Mouse (Mus musculus): ENCODE measurements around the gene Prune2.

The Prune2 gene

GRCm38 (mm10) chr19:17006220-17006907 lies 50.4 kb downstream of the Prune2 start:
- in situ Hi-C loops (cut with MboI), result no loop called here

GRCm38 (mm10) chr19:17011261-17011995 lies 55.5 kb downstream of the Prune2 start:
- in situ Hi-C loops (cut with MboI), result no loop called here

DNA sequence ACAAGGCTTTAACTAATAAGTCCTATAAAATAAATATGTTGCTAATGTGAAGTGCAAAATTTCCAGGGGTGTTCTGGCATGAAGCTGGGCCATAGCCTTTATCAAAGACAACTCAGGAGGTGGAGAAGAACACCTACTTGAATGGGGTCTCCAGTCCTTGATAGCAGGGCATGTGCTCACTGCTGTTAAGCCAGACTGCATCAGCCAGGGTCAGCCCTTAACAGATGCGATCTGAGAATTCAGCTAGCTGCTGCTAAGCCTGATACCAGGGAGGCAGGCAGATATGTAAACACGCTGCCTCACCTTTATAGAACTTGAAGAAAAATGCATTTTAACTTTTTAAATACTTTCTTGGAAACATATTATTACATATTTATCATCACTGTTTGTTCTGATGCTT lies 57.2 kb downstream of the Prune2 start:
- in situ Hi-C loops (cut with MboI), result no loop called here

DNA sequence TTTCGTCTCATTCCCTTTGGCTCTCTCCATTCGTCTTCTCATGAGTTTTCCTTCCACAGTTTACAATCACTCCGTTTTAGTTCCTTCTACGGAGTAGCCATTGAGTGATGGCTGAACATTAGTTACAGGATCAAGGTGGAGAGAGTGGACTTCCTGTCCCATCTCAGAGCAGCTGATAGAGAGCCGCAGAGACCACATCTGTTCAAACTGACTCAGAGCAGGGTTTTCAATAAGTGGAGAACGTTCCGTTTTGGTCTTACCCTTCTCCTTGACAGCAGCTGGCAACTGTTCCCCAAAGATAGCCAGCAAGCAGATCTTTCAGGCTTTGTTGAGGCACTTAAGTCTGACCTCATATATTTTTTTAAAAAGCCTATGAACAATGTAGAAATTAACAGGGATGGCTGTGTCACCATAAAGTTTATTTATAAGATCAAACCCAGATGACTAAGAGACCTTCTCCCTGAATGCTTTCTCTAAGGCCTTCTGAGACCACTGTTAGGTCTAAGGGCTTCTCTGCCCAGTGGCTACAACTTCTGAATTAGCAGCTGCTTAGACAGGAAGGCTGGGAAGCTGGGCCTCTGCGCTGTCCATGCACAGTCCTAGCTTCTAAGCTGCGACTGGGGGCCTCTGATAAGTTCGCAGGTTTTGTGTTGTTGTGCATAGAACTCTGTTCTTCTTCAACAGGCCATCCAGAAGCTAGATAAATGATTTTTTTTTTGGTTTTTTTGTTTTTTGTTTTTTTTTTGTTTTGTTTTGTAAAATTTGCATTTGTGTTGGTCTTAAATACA lies 58.6 kb downstream of the Prune2 start:
- in situ Hi-C loops (cut with MboI), result no loop called here

DNA sequence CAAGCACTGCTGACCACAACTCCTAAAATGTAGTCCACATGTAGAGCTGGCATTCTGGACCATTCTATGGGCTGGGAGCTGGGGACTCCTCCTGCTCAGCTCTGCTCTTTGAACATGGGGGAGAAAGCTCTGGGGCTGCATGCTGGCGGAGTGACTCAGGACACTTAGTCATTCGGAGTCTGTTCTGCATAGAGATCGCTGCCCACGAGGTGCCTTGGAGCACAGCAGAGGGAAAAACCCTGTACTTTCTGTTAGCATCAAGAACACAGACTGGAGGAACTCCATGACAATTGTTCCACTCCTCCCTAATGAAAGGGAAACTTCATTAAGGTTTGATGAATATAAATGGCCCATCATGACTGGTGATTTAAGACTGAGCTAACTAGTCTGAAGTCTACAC lies 68.8 kb downstream of the Prune2 start:
- in situ Hi-C loops (cut with MboI), result no loop called here

DNA sequence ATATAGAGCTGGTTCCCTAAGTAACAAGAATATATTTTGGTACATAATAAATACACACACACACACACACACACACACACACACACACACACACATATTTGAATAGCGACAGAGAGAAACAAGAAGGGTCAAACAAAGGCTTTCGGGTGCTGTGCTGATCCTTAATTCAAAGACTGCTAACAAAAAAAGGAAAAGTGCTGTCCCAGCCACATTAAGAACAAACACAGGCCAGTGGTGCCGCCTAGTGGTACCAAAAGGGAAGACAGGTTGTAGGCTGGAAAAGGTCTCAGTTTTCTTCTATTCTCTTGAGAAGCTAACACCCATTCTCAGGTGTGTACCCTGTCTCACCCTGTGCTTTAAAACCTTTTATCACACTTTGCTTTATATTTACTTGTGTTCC lies 74.4 kb downstream of the Prune2 start:
- in situ Hi-C loops (cut with MboI), result no loop called here

DNA sequence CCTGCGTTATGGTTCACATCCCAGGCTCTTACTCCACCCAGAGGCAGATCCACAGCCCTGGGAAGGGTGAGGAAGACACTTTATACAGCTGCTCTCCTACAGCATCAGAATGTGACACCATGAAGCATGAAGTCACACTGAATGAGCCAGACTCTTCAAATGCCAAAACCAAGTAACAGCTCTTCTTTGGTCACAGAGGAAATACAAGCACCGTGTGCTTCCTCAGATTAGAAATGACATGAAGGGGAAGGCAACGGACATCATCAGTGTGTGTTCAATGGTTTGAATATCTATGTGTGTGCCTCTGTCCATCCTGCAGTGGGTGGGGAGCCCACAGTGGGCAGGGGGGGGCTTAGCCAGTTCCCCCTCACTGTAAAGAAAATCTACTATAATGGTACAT lies 76.4 kb downstream of the Prune2 start:
- in situ Hi-C loops (cut with MboI), result no loop called here

DNA sequence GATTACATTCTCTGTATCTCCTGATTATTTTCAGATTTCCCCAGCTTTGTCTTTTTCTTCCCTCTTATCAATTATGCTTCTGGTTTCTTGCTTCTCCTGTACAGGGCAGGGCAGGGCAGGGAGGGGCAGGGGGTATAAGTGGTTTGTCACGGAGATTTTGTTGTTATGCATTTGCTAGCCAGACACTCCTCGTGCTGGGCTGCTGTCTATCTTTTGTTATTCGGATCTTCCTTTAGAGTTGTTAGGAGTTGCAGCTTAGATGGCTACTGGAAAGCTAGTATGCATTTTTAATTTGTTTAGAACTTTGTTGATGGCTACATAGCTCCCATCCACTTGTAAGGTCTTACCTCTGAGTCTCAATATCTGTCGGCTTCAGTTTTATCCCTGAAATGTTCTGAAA lies 91.0 kb downstream of the Prune2 start:
- in situ Hi-C loops (cut with MboI), result no loop called here

DNA sequence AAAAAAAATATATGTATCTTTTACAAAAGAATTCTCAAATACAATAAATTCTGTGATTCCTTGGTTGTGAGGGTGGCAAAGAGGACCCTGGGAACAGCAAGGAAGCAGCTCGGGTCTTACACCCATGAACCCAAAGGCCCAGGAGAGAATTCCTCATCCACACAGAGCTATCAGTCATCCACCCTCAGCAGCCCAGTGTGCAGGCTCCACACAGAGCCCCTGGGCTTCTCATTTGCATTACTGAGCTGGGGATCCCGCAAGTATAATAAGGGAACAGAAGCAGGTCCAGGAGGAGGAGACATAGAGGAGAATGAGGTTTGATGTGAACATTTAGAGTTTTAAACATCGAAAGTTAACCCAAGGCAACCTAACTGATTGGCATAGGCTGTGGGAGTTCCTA lies 100.0 kb downstream of the Prune2 start:
- in situ Hi-C loops (cut with MboI), result no loop called here

DNA sequence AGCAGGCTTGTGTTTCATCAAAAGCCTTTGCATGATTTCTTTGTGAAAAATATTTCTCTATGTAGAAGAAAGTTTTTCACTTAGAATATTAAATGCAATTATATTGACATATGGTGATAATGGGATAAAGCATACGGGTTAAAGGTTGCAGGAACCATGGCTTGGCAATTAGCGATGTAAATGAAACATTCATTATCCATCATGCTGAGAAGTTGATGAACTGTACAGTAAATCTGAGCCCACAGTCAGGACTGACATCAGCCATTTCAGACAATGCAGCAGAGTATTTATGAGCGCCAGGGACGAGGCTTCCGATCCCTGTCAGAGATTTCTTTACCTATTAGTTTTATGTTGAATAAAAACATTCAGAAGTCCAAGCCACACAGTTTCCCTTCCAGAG lies 104.2 kb downstream of the Prune2 start:
- in situ Hi-C loops (cut with MboI), result no loop called here

- in situ Hi-C loops (cut with MboI), result no loop called here
These were observed 108.5 kb downstream of the Prune2 start for GRCm38 (mm10) chr19:17064421-17064820.

DNA sequence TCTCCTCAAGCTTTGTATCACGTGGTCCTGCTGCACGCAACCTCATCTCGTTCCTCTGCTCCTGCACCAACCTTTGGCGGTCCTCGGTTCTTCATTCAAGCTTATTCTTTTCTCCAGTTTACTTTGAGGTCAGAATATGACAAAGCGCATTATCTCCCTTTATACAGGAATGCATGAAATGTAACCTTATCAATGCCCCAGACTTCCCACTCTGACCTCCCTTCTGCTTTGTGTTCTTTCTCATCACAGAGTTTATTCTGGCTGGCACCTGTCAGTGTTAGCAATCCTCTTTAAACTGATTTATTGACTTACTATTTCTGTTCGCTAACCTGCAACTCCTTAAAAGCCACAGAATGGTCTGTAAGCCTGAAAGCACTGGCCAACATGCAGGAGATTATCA lies 113.1 kb downstream of the Prune2 start:
- in situ Hi-C loops (cut with MboI), result no loop called here

DNA sequence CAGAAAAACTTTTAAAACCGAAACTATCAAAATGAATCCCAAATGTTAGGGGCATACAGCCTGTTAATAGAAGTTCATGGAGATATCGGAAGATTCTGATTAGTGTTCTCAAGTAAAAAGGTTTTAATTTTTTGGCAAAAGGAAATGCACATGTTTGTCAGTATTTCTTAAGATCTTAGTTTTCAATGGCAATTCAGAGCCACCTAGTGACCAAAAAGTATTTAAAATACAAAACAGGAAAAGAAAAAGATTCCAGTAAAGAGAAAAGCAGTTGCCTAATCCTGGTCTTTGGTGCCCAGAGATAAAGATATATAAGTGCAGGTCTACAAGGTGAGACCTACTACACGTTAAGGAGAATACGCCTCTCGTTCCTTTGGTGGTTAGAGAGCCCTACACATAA lies 115.3 kb downstream of the Prune2 start:
- in situ Hi-C loops (cut with MboI), result no loop called here

GRCm38 (mm10) chr19:17072245-17072644 lies 116.3 kb downstream of the Prune2 start:
- in situ Hi-C loops (cut with MboI), result no loop called here

- in situ Hi-C loops (cut with MboI), result no loop called here
These were observed 122.9 kb downstream of the Prune2 start for GRCm38 (mm10) chr19:17078643-17079316.

GRCm38 (mm10) chr19:17081382-17081781 lies 125.5 kb downstream of the Prune2 start:
- in situ Hi-C loops (cut with MboI), result no loop called here

GRCm38 (mm10) chr19:17094067-17094466 lies 138.1 kb downstream of the Prune2 start:
- in situ Hi-C loops (cut with MboI), result no loop called here

DNA sequence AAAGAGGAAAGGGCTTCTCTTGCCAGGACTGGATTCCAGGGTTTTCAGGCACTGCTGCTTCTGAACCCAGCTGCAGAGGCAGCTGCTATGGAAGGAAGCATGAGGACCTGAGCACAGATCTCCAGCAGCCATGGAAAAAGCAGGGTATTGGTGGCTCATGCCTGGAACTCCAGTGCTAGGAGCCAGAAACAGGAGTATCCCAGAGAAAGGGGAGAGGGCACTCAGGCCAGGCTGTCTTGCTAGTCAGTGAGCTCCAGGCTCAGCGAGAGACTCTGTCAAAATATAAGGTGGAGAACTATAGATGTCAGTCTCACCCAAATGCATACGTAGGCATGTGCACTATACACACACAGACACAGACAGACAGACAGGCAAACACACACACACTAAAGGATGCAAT lies 140.4 kb downstream of the Prune2 start:
- in situ Hi-C loops (cut with MboI), result no loop called here

DNA sequence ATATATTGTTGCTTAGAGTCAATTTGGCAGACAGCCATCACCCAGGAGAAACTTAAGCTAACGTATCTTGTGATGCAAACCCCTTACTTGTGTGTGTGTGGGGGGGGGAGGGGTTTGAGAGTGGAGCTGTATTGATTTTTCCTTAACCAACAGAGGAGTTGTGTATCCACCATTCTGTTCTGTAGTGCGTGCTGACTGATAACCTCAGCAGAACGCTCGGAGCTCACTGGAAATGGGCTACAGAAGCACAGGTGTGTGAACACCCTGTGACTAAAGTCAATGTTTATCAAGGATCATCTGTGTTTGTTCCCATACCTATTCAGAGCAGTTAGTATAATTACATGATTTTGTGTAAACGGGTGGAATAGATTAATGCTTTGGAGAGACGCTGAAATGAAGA lies 141.3 kb downstream of the Prune2 start:
- in situ Hi-C loops (cut with MboI), result no loop called here

DNA sequence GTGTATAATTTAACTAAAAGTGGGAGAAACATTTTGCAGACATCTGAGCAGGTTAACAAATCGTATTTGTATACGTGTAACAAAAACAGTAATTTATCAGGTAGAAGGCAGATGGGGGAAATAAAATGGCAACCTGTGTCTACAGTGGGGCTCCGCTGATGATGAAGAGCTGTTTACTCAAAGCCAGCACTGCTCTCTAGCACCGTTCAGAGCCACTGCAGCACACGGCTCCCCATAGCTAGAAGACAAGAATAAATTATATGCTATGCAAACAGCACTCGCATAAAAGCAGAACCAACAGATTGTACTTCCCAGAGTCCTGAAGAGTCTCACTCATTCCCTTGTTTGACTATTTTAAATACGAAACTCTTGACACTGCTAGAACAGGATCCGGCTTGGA lies 152.9 kb downstream of the Prune2 start:
- in situ Hi-C loops (cut with MboI), result no loop called here

- in situ Hi-C loops (cut with MboI), result loop anchor here (5.0 kb wide), 1 partner anchor 248 kb away; the partner anchor contains the start of gene Gcnt1
These were observed 168.3 kb downstream of the Prune2 start for GRCm38 (mm10) chr19:17124034-17124735.

Data from mature B cell (primary cell).